ENCODE assay signal across 8 mouse cellular contexts in the genomic region with DNA sequence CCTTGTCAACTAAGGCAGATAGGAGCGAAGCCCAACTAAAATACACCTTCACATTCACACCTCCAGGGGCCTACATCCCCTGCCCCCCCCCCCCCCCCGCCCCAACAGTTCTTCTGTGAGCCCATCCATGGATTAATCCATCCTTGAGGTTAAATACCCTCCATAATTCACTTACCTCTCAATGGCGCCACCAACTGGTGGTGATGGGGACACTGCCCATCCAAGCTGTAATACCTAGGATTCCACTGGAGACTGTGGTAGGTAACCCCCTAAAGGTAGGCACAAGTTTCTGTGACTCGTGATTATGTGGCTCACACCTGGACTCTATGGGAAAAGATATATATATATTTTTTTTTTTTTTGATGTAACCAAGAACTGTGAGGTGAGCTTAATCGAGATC.
DNase-seq lines count a peak whose midpoint lies in the region; ATAC-seq and TF ChIP-seq lines count a peak whose summit lies in the region.
"Had no signal": no experiment of that assay in that cellular context is flagged by ENCODE, and none has a peak within 500 bp of the region (broad histone marks: within the 10 kb centered on the region; RNA-seq: fewer than 3 reads in every experiment).

No protein-coding gene starts in this region.

- no peaks in the 10 kb centered on the region for H3K4me1 ChIP-seq in bone marrow, adult 2 months (ENCODE audit: control insufficient read depth, insufficient read depth, low read length)
- H3K4me1 ChIP-seq: embryonic facial prominence, embryonic 12.5 days had no signal

- TF ChIP-seq CTCF in bone marrow, adult 2 months (IDR thresholded peaks at IDR 0.05; ENCODE audit: control insufficient read depth, insufficient read depth, low read length): peak; percentile 62

- TF ChIP-seq POLR2A in bone marrow, adult 2 months (IDR thresholded peaks at IDR 0.05; ENCODE audit: borderline replicate concordance, control insufficient read depth, low read depth, low read length): no peak

- peak; percentile 43; the same call in 1 of the 2 replicates for ATAC-seq in megakaryocyte, adult 5-6 weeks (ENCODE audit: poor library complexity, severe bottlenecking)

- H3K4me3 ChIP-seq in bone marrow, adult 2 months (replicated peaks; ENCODE audit: control insufficient read depth, low read depth, low read length): no peak overlapping the region
- H3K4me3 ChIP-seq: embryonic facial prominence, embryonic 12.5 days had no signal

- no peak overlapping the region for H3K27ac ChIP-seq in bone marrow, adult 2 months (ENCODE audit: control insufficient read depth, insufficient read depth, low read depth, low read length, poor library complexity)
- H3K27ac ChIP-seq: embryonic facial prominence, embryonic 12.5 days had no signal

- 29% methylated on average over 5 of the region's 5 CpGs for WGBS in bone marrow, adult 2 months

- DNase-seq in layer of hippocampus, adult 8-10 months (ENCODE audit: low spot score in 2 of 2): peak; percentile 21 to 40
- DNase-seq in layer of hippocampus, adult 9-11 months: no peak
- peak; percentile 55 for DNase-seq in R1 (ENCODE audit: low read depth, low spot score)
- DNase-seq in gastrocnemius, postnatal 10 days: peak; percentile 69
- no peak for DNase-seq in neural tube, embryonic 10.5 days (ENCODE audit: extremely low spot score, low spot score)

Comparison
In these comparisons a context has a peak if more than half of its experiments do, and no peak if none do; other contexts are left out.
1. DNase-seq: peak in layer of hippocampus, adult 8-10 months (2 of 2), R1 (single experiment) and gastrocnemius, postnatal 10 days (single experiment); none in layer of hippocampus, adult 9-11 months (single experiment) and neural tube, embryonic 10.5 days (single experiment).